Mouse (Mus musculus) liver, embryonic 14.5 days (tissue): ENCODE results near the gene Rapgef4. TPM values are rescaled to one million over a fixed set of nuclear protein-coding genes. Genes with fewer than 3 reads are reported as not detected.

ENCODE experiments used
- ATAC-seq: fragments of 200-750 bp; cut with Nextera tagmentation; 2 replicates; pipeline ENCODE4 v1.8.0; 2017; ENCODE audit warnings: moderate number of reproducible peaks, mild to moderate bottlenecking, moderate library complexity; ENCODE audit not compliant: insufficient read depth
- DNase-seq, 3 experiments: peaks; one replicate each; pipeline ENCODE4 v3.0.0-alpha.2; 2012 to 2013; ENCODE audit warnings: low read depth in 3 of 3, low spot score in 3 of 3
- H3K27ac ChIP-seq: fragments of 300-500 bp; sonication (generic); 2 replicates; pipeline ENCODE4 v1.5.1; 2014; ENCODE audit warnings: moderate library complexity, mild to moderate bottlenecking, control low read depth, inconsistent platforms
- H3K27me3 ChIP-seq: fragments of 300-500 bp; sonication (generic); 2 replicates; pipeline ENCODE4 v1.6.1; 2014; ENCODE audit warnings: mild to moderate bottlenecking, low read length, moderate library complexity; ENCODE audit not compliant: control insufficient read depth, insufficient read depth
- H3K36me3 ChIP-seq: fragments of 300-500 bp; sonication (generic); replicated peaks from 2 replicates; pipeline ENCODE4 v1.6.1; 2014; ENCODE audit warnings: low read depth; ENCODE audit not compliant: control insufficient read depth, insufficient read depth
- H3K4me1 ChIP-seq, 2 experiments: fragments of 200-500 bp in 1 of 2; fragments of 300-500 bp in 1 of 2; sonication (generic) in 1 of 2; replicated peaks; 2 replicates each; pipeline ENCODE4 v1.6.1; 2012 to 2014; ENCODE audit warnings: antibody characterized with exemption in 1 of 2, inconsistent platforms in 1 of 2, low read length in 1 of 2; ENCODE audit not compliant: control insufficient read depth in 2 of 2, insufficient read depth in 2 of 2
- H3K4me2 ChIP-seq: fragments of 300-500 bp; sonication (generic); 2 replicates; pipeline ENCODE4 v1.6.1; 2014; ENCODE audit warnings: low read depth, mild to moderate bottlenecking, control low read depth, moderate library complexity
- H3K4me3 ChIP-seq, 2 experiments: fragments of 200-500 bp in 1 of 2; fragments of 300-500 bp in 1 of 2; sonication (generic) in 1 of 2; 2 replicates each; pipeline ENCODE4 v1.5.1; 2012 to 2014; ENCODE audit warnings: low read depth in 2 of 2, low read length in 2 of 2, mild to moderate bottlenecking in 2 of 2, control low read depth in 1 of 2, inconsistent platforms in 1 of 2, moderate library complexity in 1 of 2; ENCODE audit not compliant: insufficient read depth in 1 of 2
- H3K9ac ChIP-seq: fragments of 300-500 bp; sonication (generic); replicated peaks from 2 replicates; pipeline ENCODE4 v1.6.1; 2014; ENCODE audit warnings: mild to moderate bottlenecking, control low read depth, moderate library complexity
- H3K9me3 ChIP-seq: fragments of 300-500 bp; sonication (generic); 2 replicates; pipeline ENCODE4 v1.6.1; 2016; ENCODE audit warnings: low read length, mixed read lengths; ENCODE audit not compliant: control insufficient read depth
- CTCF ChIP-seq: IDR thresholded peaks from 2 replicates; pipeline ENCODE4 v1.5.1; 2016; ENCODE audit warnings: antibody characterized with exemption, low read depth, control low read depth
- EP300 ChIP-seq: IDR thresholded peaks from 2 replicates; pipeline ENCODE4 v1.6.1; 2016; ENCODE audit warnings: antibody characterized with exemption, low read depth
- WGBS: fragments of 180-500 bp; shearing (Covaris S2); extraction: QIAGEN DNeasy Blood & Tissue Kit; methylation state at CpG from one replicate; pipeline ENCODE4 v1.1.7; 2014; ENCODE audit not compliant: insufficient replicate concordance; 5-methylcytosine and 5-hydroxymethylcytosine counted together
- polyA plus RNA-seq, 2 experiments: library from polyadenylated mRNA; depleted of rRNA in 1 of 2; stranded (reverse) in 1 of 2; unstranded in 1 of 2; fragments of >200 nt; fragmentation: Nextera tagmentation in 1 of 2; extraction: Ambion mirVana in 1 of 2; gene quantifications; 2 replicates each; pipeline versions ENCODE4 v1.2.1 to v1.2.3; 2012 to 2014

The Rapgef4 gene
- polyA plus RNA-seq, 2 experiments, result 2.2 to 4.2 TPM

DNA sequence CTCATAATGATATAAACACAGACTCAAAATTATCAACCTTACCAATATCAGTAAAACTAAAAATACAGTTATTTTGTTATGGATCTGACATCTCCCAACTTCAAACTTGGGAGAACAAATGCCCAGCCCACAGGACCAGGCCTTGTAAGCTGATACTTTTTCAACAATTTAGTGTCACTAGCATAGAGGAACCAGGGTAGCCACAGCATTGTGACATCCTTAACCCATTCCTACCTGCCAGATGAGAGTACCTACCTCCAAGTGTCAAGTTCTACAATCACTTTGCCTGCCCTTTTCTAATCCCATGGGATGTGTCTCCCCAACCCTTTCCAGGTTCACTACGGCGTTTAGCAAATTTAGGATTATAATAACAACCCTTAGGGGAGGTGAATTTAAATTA lies 257.4 kb downstream of the Rapgef4 start:
- Histone ChIP-seq H3K9me3 (no peaks in the 10 kb centered on the region), H3K4me2 (no peak overlapping the region), H3K27me3 (no peaks in the 10 kb centered on the region), H3K4me1 (no peaks in the 10 kb centered on the region), H3K36me3 (no peaks in the 10 kb centered on the region), H3K9ac (no peak overlapping the region), H3K4me3 (no peak overlapping the region), H3K27ac (no peak overlapping the region)
- ATAC-seq, result no peak
- WGBS, result 55% methylated on average over 2 of the region's 2 CpGs
- no peak for DNase-seq
- TF ChIP-seq EP300, result no peak
- TF ChIP-seq CTCF, result no peak

GRCm38 (mm10) chr2:72238925-72239324 lies 257.9 kb downstream of the Rapgef4 start:
- Histone ChIP-seq H3K4me2 (no peak overlapping the region), H3K4me1 (no peaks in the 10 kb centered on the region), H3K36me3 (no peaks in the 10 kb centered on the region), H3K27me3 (no peaks in the 10 kb centered on the region), H3K27ac (no peak overlapping the region), H3K9me3 (no peaks in the 10 kb centered on the region), H3K9ac (no peak overlapping the region), H3K4me3 (no peak overlapping the region)
- no peak for DNase-seq
- ATAC-seq, result no peak
- no peak for TF ChIP-seq EP300
- no peak for TF ChIP-seq CTCF
- WGBS, result 72% methylated on average over 11 of the region's 11 CpGs

GRCm38 (mm10) chr2:72239456-72239855 lies 258.4 kb downstream of the Rapgef4 start:
- Histone ChIP-seq H3K4me2 (no peak overlapping the region), H3K36me3 (no peaks in the 10 kb centered on the region), H3K27ac (no peak overlapping the region), H3K4me3 (no peak overlapping the region), H3K9me3 (no peaks in the 10 kb centered on the region), H3K27me3 (no peaks in the 10 kb centered on the region), H3K9ac (no peak overlapping the region), H3K4me1 (no peaks in the 10 kb centered on the region)
- DNase-seq, result no peak
- no peak for TF ChIP-seq CTCF
- no peak for TF ChIP-seq EP300
- 67% methylated on average over 8 of the region's 8 CpGs for WGBS
- ATAC-seq, result no peak

DNA sequence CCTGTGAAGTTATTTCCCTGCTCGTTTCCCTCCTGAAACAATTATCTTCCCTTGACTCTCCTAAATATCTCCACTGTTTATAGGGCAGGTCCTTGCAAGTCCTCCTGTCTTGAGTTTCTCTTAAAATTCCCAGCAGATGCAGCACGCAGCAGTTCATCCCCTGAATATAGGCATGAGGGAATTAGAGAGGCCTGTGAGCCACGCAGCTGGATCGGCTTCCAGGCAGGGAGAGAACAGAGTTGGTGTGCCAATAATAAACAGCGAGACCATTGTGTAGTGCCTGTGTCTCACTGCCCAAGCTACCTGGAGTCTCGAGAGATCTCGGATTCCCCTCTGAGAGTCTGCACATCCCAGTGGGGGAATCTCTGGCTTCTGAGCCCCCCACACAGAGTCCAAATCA lies 259.0 kb downstream of the Rapgef4 start:
- Histone ChIP-seq H3K4me1 (no peaks in the 10 kb centered on the region), H3K9me3 (no peaks in the 10 kb centered on the region), H3K4me2 (no peak overlapping the region), H3K36me3 (no peaks in the 10 kb centered on the region), H3K27me3 (no peaks in the 10 kb centered on the region), H3K9ac (no peak overlapping the region), H3K4me3 (no peak overlapping the region), H3K27ac (no peak overlapping the region)
- no peak for DNase-seq
- TF ChIP-seq EP300, result no peak
- TF ChIP-seq CTCF, result no peak
- no peak for ATAC-seq
- 65% methylated on average over 7 of the region's 7 CpGs for WGBS

DNA sequence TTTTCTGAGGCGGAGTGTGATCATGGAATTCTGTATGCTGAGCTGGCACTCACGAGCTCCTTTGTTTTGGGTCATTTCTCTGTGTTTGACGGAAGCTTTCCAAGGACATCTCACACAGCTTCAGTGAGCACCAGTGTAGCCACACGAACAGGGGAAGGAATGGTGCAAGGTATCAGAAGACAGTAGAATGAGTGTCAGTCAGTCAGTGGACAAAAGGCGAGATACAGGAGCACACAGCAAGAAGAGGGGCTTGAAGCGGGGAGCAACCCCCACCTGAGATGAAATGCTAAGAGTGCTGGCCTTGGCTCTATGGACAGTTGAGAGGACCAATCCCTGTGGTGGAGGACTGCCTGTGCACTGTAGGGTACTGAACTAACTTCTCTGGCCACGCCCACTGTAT lies 259.7 kb downstream of the Rapgef4 start:
- Histone ChIP-seq H3K27ac (no peak overlapping the region), H3K9ac (no peak overlapping the region), H3K36me3 (no peaks in the 10 kb centered on the region), H3K4me1 (no peaks in the 10 kb centered on the region), H3K4me2 (no peak overlapping the region), H3K9me3 (no peaks in the 10 kb centered on the region), H3K27me3 (no peaks in the 10 kb centered on the region), H3K4me3 (no peak overlapping the region)
- 64% methylated on average over 7 of the region's 7 CpGs for WGBS
- TF ChIP-seq EP300 (no peak), CTCF (no peak)
- ATAC-seq (no peak), DNase-seq (no peak)
